Mouse (Mus musculus): Measurements from ENCODE around the gene Lrrc47. TPM values are rescaled to one million over a fixed set of nuclear protein-coding genes. Genes with fewer than 3 reads are reported as not detected.

The Lrrc47 gene
- polyA plus RNA-seq, 1 experiment from 2014 or later = 22.7 TPM

GRCm38 (mm10) chr4:154006264-154006663 lies 5.3 kb upstream of the Lrrc47 start:
- 94% methylated on average over 6 of the region's 6 CpGs for WGBS
- no peak for TF ChIP-seq CTCF (IDR thresholded peaks at IDR 0.05; ENCODE audit: low read depth)

DNA sequence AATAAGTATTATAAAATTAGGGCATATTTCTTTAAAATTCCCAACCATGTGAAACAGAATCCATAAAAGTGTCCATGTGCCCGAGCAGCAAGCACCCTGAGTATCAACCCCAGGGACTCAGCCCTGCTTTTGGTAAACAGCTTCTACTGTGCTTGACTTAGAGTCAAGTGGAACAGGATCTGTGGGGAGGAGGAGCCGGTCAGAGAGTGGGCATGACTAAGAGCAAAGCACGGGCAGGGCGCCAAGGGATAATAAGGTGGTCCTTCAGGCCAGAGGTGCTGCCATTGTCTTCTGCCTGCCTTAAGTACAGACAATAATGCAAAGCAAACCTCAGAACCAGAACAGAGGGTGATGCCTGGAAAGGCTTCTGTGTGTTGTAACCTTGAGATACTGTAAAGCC lies 3.8 kb upstream of the Lrrc47 start:
- H3K4me3 ChIP-seq (replicated peaks; ENCODE audit: low read depth, low read length) = no peak overlapping the region
- DNase-seq (ENCODE audit: low spot score) = no peak
- H3K9ac ChIP-seq (ENCODE audit: low read depth, low read length) = no peak overlapping the region
- no peak overlapping the region for H3K4me2 ChIP-seq (ENCODE audit: low read length)
- H3K4me1 ChIP-seq (replicated peaks; ENCODE audit: insufficient read depth, low read length) = peaks cover 2% of the 10 kb centered on the region
- WGBS = 62% methylated on average over 4 of the region's 4 CpGs
- no peaks in the 10 kb centered on the region for H3K27me3 ChIP-seq (ENCODE audit: insufficient read depth, low read length)
- H3K9me3 ChIP-seq (replicated peaks; ENCODE audit: low read length) = no peaks in the 10 kb centered on the region
- TF ChIP-seq CTCF (IDR thresholded peaks at IDR 0.05; ENCODE audit: low read depth) = no peak
- peaks cover 15% of the 10 kb centered on the region for H3K36me3 ChIP-seq (ENCODE audit: insufficient read depth, low read length)
- no peak for ATAC-seq (replicated peaks; ENCODE audit: low FRiP score, low read depth)
- H3K27ac ChIP-seq = no peak overlapping the region

More at GRCm38 (mm10) chr4:154006264-154006663, 5.3 kb upstream of the Lrrc47 start:
- H3K4me3 ChIP-seq (replicated peaks; ENCODE audit: low read depth, low read length) = no peak overlapping the region
- no peaks in the 10 kb centered on the region for H3K27me3 ChIP-seq (ENCODE audit: insufficient read depth, low read length)
- no peak overlapping the region for H3K9ac ChIP-seq (ENCODE audit: low read depth, low read length)
- peaks cover 22% of the 10 kb centered on the region for H3K36me3 ChIP-seq (ENCODE audit: insufficient read depth, low read length)
- no peaks in the 10 kb centered on the region for H3K4me1 ChIP-seq (replicated peaks; ENCODE audit: insufficient read depth, low read length)
- ATAC-seq (replicated peaks; ENCODE audit: low FRiP score, low read depth) (no peak), DNase-seq (ENCODE audit: low spot score) (no peak)
- no peak overlapping the region for H3K4me2 ChIP-seq (ENCODE audit: low read length)
- no peak overlapping the region for H3K27ac ChIP-seq
- no peaks in the 10 kb centered on the region for H3K9me3 ChIP-seq (replicated peaks; ENCODE audit: low read length)

DNA sequence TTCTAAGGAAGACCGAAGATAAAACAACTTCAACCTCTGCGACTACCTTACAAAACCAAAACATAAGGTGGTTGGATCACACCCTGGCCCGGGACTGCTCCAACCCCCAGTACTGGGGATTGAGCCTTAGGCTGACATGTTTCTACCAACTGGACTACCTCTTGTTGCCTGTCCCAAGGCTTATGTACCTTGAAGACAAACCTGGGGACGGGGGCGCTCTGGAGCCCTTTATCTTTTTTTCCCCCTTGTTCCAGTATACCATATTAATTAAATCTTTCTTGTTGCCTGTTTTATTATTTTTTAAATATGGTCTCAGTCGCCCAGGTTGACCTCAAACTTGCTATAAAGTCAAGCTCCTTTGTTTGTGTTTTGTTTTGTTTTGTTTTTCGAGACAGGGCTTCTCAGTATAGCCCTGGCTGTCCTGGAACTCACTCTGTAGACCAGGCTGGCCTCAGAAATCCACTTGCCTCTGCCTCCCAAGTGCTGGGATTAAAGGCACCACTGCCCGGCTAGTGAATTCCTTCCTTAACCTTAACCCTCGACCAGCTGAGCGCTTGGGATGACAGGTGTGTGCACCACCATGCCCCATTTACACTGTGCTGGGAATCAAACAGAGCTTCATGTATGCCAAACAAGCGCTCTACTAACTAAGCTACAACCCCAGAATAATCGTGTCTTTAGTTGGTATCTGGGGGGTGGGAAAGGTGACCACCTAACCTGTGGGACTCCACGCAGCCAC lies 455 bp upstream of the Lrrc47 start:
- Histone ChIP-seq H3K36me3 (ENCODE audit: insufficient read depth, low read length) (peaks cover 7% of the 10 kb centered on the region; the same call in 1 of the 2 replicates), H3K4me3 (replicated peaks; ENCODE audit: low read depth, low read length) (peak overlapping the region; percentile 99), H3K4me2 (ENCODE audit: low read length) (peak overlapping the region; percentile 98), H3K9me3 (replicated peaks; ENCODE audit: low read length) (no peaks in the 10 kb centered on the region), H3K9ac (ENCODE audit: low read depth, low read length) (peak overlapping the region; percentile 97), H3K27me3 (ENCODE audit: insufficient read depth, low read length) (no peaks in the 10 kb centered on the region), H3K4me1 (replicated peaks; ENCODE audit: insufficient read depth, low read length) (peaks cover 11% of the 10 kb centered on the region), H3K27ac (peak overlapping the region; percentile 31; the same call in 1 of the 2 replicates)
- DNase-seq (ENCODE audit: low spot score) (no peak), ATAC-seq (replicated peaks; ENCODE audit: low FRiP score, low read depth) (peak; percentile 61)
- WGBS = 26% methylated on average over 13 of the region's 13 CpGs
- no peak for TF ChIP-seq CTCF (IDR thresholded peaks at IDR 0.05; ENCODE audit: low read depth)

- H3K9me3 ChIP-seq (replicated peaks; ENCODE audit: low read length) = no peaks in the 10 kb centered on the region
- peak overlapping the region; percentile 99 for H3K4me3 ChIP-seq (replicated peaks; ENCODE audit: low read depth, low read length)
- peak overlapping the region; percentile 97 for H3K9ac ChIP-seq (ENCODE audit: low read depth, low read length)
- peak overlapping the region; percentile 85 for H3K27ac ChIP-seq
- DNase-seq (ENCODE audit: low spot score) (no peak), ATAC-seq (replicated peaks; ENCODE audit: low FRiP score, low read depth) (no peak)
- H3K4me1 ChIP-seq (replicated peaks; ENCODE audit: insufficient read depth, low read length) = peaks cover 11% of the 10 kb centered on the region
- no peaks in the 10 kb centered on the region for H3K27me3 ChIP-seq (ENCODE audit: insufficient read depth, low read length)
- 2% methylated on average over 55 of the region's 55 CpGs for WGBS
- TF ChIP-seq CTCF (IDR thresholded peaks at IDR 0.05; ENCODE audit: low read depth) = no peak
- H3K4me2 ChIP-seq (ENCODE audit: low read length) = peak overlapping the region; percentile 98
- peaks cover 15% of the 10 kb centered on the region for H3K36me3 ChIP-seq (ENCODE audit: insufficient read depth, low read length)
These were observed 776 bp downstream of the Lrrc47 start for GRCm38 (mm10) chr4:154012132-154012882.

GRCm38 (mm10) chr4:154015476-154015875 lies 3.9 kb downstream of the Lrrc47 start:
- Histone ChIP-seq H3K36me3 (ENCODE audit: insufficient read depth, low read length) (peaks cover 43% of the 10 kb centered on the region), H3K4me3 (replicated peaks; ENCODE audit: low read depth, low read length) (no peak overlapping the region), H3K27ac (no peak overlapping the region), H3K4me2 (ENCODE audit: low read length) (no peak overlapping the region), H3K9ac (ENCODE audit: low read depth, low read length) (no peak overlapping the region), H3K27me3 (ENCODE audit: insufficient read depth, low read length) (no peaks in the 10 kb centered on the region), H3K4me1 (replicated peaks; ENCODE audit: insufficient read depth, low read length) (peaks cover 11% of the 10 kb centered on the region), H3K9me3 (replicated peaks; ENCODE audit: low read length) (no peaks in the 10 kb centered on the region)
- WGBS = 94% methylated on average over 11 of the region's 11 CpGs
- no peak for DNase-seq (ENCODE audit: low spot score)
- ATAC-seq (replicated peaks; ENCODE audit: low FRiP score, low read depth) = no peak
- no peak for TF ChIP-seq CTCF (IDR thresholded peaks at IDR 0.05; ENCODE audit: low read depth)

GRCm38 (mm10) chr4:154019571-154019970 lies 8.0 kb downstream of the Lrrc47 start:
- peaks cover 57% of the 10 kb centered on the region for H3K36me3 ChIP-seq (ENCODE audit: insufficient read depth, low read length)
- H3K27ac ChIP-seq = no peak overlapping the region
- TF ChIP-seq CTCF (IDR thresholded peaks at IDR 0.05; ENCODE audit: low read depth) = peak; percentile 69
- peak; percentile 30 for DNase-seq (ENCODE audit: low spot score)
- no peaks in the 10 kb centered on the region for H3K9me3 ChIP-seq (replicated peaks; ENCODE audit: low read length)
- no peaks in the 10 kb centered on the region for H3K27me3 ChIP-seq (ENCODE audit: insufficient read depth, low read length)
- ATAC-seq (replicated peaks; ENCODE audit: low FRiP score, low read depth) = no peak
- H3K4me3 ChIP-seq (replicated peaks; ENCODE audit: low read depth, low read length) = no peak overlapping the region
- 78% methylated on average over 7 of the region's 7 CpGs for WGBS
- H3K4me2 ChIP-seq (ENCODE audit: low read length) = no peak overlapping the region
- no peak overlapping the region for H3K9ac ChIP-seq (ENCODE audit: low read depth, low read length)
- peaks cover 18% of the 10 kb centered on the region; the same call in 1 of the 2 replicates for H3K4me1 ChIP-seq (replicated peaks; ENCODE audit: insufficient read depth, low read length)

All from kidney, postnatal 0 days (tissue).